Comparison of ENCODE assay signal across 8 mouse cellular contexts in genomic region chr8:83451056-83451455, GRCm38 (mm10). TPM values are rescaled to one million over a fixed set of nuclear protein-coding genes. Genes with fewer than 3 reads are reported as not detected.
DNase-seq lines count a peak whose midpoint lies in the region; ATAC-seq and TF ChIP-seq lines count a peak whose summit lies in the region.

No protein-coding gene starts in this region.

- H3K27ac ChIP-seq in hindbrain, postnatal 0 days = no peak overlapping the region
- H3K27ac ChIP-seq in hindbrain, embryonic 13.5 days = no peak overlapping the region

- ATAC-seq in hindbrain, postnatal 0 days = 0 out of 2 replicates have a peak, but pooled peaks have one; percentile 43
- no peak for ATAC-seq in hindbrain, embryonic 13.5 days (ENCODE audit: low FRiP score)
- ATAC-seq in megakaryocyte, adult 5-6 weeks (ENCODE audit: poor library complexity, severe bottlenecking) = peak; percentile 92

- TF ChIP-seq CTCF in hindbrain, postnatal 0 days (IDR thresholded peaks at IDR 0.05; ENCODE audit: low read depth) = peak; percentile 71

- peaks cover 6% of the 10 kb centered on the region; the same call in 1 of the 2 replicates for H3K9me3 ChIP-seq in hindbrain, postnatal 0 days (ENCODE audit: low read length)
- H3K9me3 ChIP-seq in hindbrain, embryonic 13.5 days = no peaks in the 10 kb centered on the region

- no peaks in the 10 kb centered on the region for H3K36me3 ChIP-seq in hindbrain, postnatal 0 days (ENCODE audit: insufficient read depth, low read length)
- H3K36me3 ChIP-seq in hindbrain, embryonic 13.5 days = no peaks in the 10 kb centered on the region

- no peak overlapping the region for H3K9ac ChIP-seq in hindbrain, postnatal 0 days (replicated peaks; ENCODE audit: low read length)
- H3K9ac ChIP-seq in hindbrain, embryonic 13.5 days = no peak overlapping the region

- H3K4me3 ChIP-seq in hindbrain, postnatal 0 days (ENCODE audit: low read length) = no peak overlapping the region
- H3K4me3 ChIP-seq in hindbrain, embryonic 13.5 days = no peak overlapping the region

- H3K4me2 ChIP-seq in hindbrain, postnatal 0 days (ENCODE audit: low read depth, low read length) = no peak overlapping the region
- no peak overlapping the region for H3K4me2 ChIP-seq in hindbrain, embryonic 13.5 days

- 15% methylated on average over 3 of the region's 3 CpGs for WGBS in hindbrain, postnatal 0 days
- 24% methylated on average over 3 of the region's 3 CpGs for WGBS in hindbrain, embryonic 13.5 days

- H3K4me1 ChIP-seq in hindbrain, postnatal 0 days (ENCODE audit: insufficient read depth, low read length) = no peaks in the 10 kb centered on the region
- no peaks in the 10 kb centered on the region for H3K4me1 ChIP-seq in hindbrain, embryonic 13.5 days (replicated peaks)

- DNase-seq in hindbrain, postnatal 0 days (ENCODE audit: low spot score) = peak; percentile 68
- peak; percentile 3 to 37 for DNase-seq in CD8-positive naive resting alpha-beta T cell, adult 2 months (ENCODE audit: low read depth in 2 of 2, low spot score in 2 of 2)
- DNase-seq in c-Kit-positive CD71-positive TER-119-positive erythroid progenitor cells, embryonic 14.5 days (ENCODE audit: low spot score) = peak; percentile 53
- no peak for DNase-seq in gastrocnemius, adult 8-10 months (ENCODE audit: low spot score in 2 of 2)
- DNase-seq in gastrocnemius, postnatal 25 days = no peak
- DNase-seq in kidney, adult 11 months = no peak

- H3K27me3 ChIP-seq in hindbrain, postnatal 0 days (ENCODE audit: insufficient read depth, low read length) = no peaks in the 10 kb centered on the region
- H3K27me3 ChIP-seq in hindbrain, embryonic 13.5 days = no peaks in the 10 kb centered on the region

RNA-seq across cellular contexts. Expression of gene Scoc, which starts 7.1 kb away (rescaled TPM):
- 179 and 224 TPM in 2 replicates for total RNA-seq in hindbrain, postnatal 0 days (2014; rRNA removed)
- polyA plus RNA-seq in hindbrain, postnatal 0 days (2015; fragmentation: Nextera tagmentation; extraction: Ambion mirVana) = 441 TPM in 2 replicates
- polyA plus RNA-seq in hindbrain, embryonic 13.5 days (2015; fragmentation: Nextera tagmentation; extraction: Ambion mirVana) = 226 and 241 TPM in 2 replicates
- total RNA-seq in megakaryocyte, adult 5-6 weeks (2015) = 45.5 and 45.6 TPM in 2 replicates
- 18.8 TPM in 2 replicates for total RNA-seq in megakaryocyte, adult 5-6 weeks (2017)
- 10 to 100 TPM; 49.1 to 54.1 (median 51.7) TPM for total RNA-seq in gastrocnemius, adult 8-10 months (2022)
- 10 to 100 TPM; 40.0 to 43.9 TPM for total RNA-seq in gastrocnemius, postnatal 25 days (2021)

Comparison
In these comparisons a context has a peak if more than half of its experiments do, and no peak if none do; other contexts are left out.
1. DNase-seq: peak in hindbrain, postnatal 0 days (single experiment), CD8-positive naive resting alpha-beta T cell, adult 2 months (2 of 2) and c-Kit-positive CD71-positive TER-119-positive erythroid progenitor cells, embryonic 14.5 days (single experiment); none in gastrocnemius, adult 8-10 months (0 of 2), gastrocnemius, postnatal 25 days (single experiment) and kidney, adult 11 months (single experiment).